Mouse (Mus musculus) testis, adult 2 months (tissue): ENCODE measurements at regions not wholly inside any gene's neighbourhood (a gene's known extent, or its start where the extent isn't known, plus 50 kb on each side); places are given as distances from the start of the nearest gene placed in this dataset.

Experiments used
- CTCF ChIP-seq: fragments of 200-500 bp; IDR thresholded peaks from 2 replicates; pipeline ENCODE4 v1.5.1; 2012; ENCODE audit warnings: low read depth, mild to moderate bottlenecking, inconsistent platforms, low read length, moderate library complexity; ENCODE audit not compliant: control insufficient read depth, insufficient read depth, insufficient replicate concordance
- POLR2A ChIP-seq: fragments of 200-500 bp; IDR thresholded peaks from 2 replicates; pipeline ENCODE4 v1.6.1; 2012; ENCODE audit warnings: low read depth, mild to moderate bottlenecking, inconsistent platforms, low read length, moderate library complexity; ENCODE audit not compliant: control insufficient read depth

GRCm38 (mm10) chr12:58822971-58823370 is 188.8 kb downstream of the Sec23a start:
- TF ChIP-seq CTCF (no peak), POLR2A (no peak)
